Comparison of ENCODE assay signal across 10 mouse cellular contexts in genomic region chr1:84935668-84936067, GRCm38 (mm10). TPM values are rescaled to one million over a fixed set of nuclear protein-coding genes. Genes with fewer than 3 reads are reported as not detected.
DNase-seq lines count a peak whose midpoint lies in the region; ATAC-seq lines count a peak whose summit lies in the region.
"Had no signal": no experiment of that assay in that cellular context is flagged by ENCODE, and none has a peak within 500 bp of the region (broad histone marks: within the 10 kb centered on the region; RNA-seq: fewer than 3 reads in every experiment).

No protein-coding gene starts in this region.

- no peak for ATAC-seq in midbrain, embryonic 14.5 days (ENCODE audit: low FRiP score, low TSS enrichment)
- ATAC-seq in CD4-positive, CD25-positive, alpha-beta regulatory T cell, adult 4 months: no peak

- H3K9ac ChIP-seq in midbrain, embryonic 14.5 days (replicated peaks; ENCODE audit: low read length): no peak overlapping the region; the same call in 1 of the 2 replicates

- DNase-seq in urinary bladder, postnatal 14 days (ENCODE audit: low spot score): peak; percentile 59
- no peak for DNase-seq in urinary bladder, adult 2 months (ENCODE audit: low spot score)
- peak; percentile 59 for DNase-seq in cerebellum, adult 11 months
- DNase-seq in frontal cortex, postnatal 36 days (ENCODE audit: low spot score in 2 of 2): peak; percentile 81 to 93
- peak; percentile 69 to 77 for DNase-seq in layer of hippocampus, postnatal 10 days (ENCODE audit: low spot score in 2 of 2)
- DNase-seq in midbrain, embryonic 14.5 days: peak; percentile 51
- DNase-seq in thymus, postnatal 0 days (ENCODE audit: low spot score): no peak

- H3K27me3 ChIP-seq in midbrain, embryonic 14.5 days (ENCODE audit: control insufficient read depth, insufficient read depth, low read length): no peaks in the 10 kb centered on the region

- WGBS in midbrain, embryonic 14.5 days: 77% methylated on average over 9 of the region's 9 CpGs

- peaks cover 10% of the 10 kb centered on the region for H3K4me1 ChIP-seq in midbrain, embryonic 14.5 days (ENCODE audit: control insufficient read depth, insufficient read depth, low read length)
- H3K4me1 ChIP-seq: embryonic facial prominence, embryonic 12.5 days had no signal

- H3K27ac ChIP-seq in midbrain, embryonic 14.5 days (replicated peaks; ENCODE audit: low read depth, low read length): peak overlapping the region; percentile 96; the same call in 1 of the 2 replicates
- H3K27ac ChIP-seq: embryonic facial prominence, embryonic 12.5 days; lung, embryonic 15.5 days had no signal

- H3K36me3 ChIP-seq in midbrain, embryonic 14.5 days (ENCODE audit: control insufficient read depth, insufficient read depth, low read length): no peaks in the 10 kb centered on the region
- H3K36me3 ChIP-seq: embryonic facial prominence, embryonic 12.5 days; lung, embryonic 15.5 days had no signal

- H3K9me3 ChIP-seq in midbrain, embryonic 14.5 days (ENCODE audit: control insufficient read depth, low read length): no peaks in the 10 kb centered on the region
- H3K9me3 ChIP-seq: embryonic facial prominence, embryonic 12.5 days; lung, embryonic 15.5 days had no signal

- peak overlapping the region; percentile 57; the same call in 1 of the 2 replicates for H3K4me3 ChIP-seq in midbrain, embryonic 14.5 days (replicated peaks; ENCODE audit: low read depth, low read length)

- peak overlapping the region; percentile 68 for H3K4me2 ChIP-seq in midbrain, embryonic 14.5 days (ENCODE audit: low read length)

RNA-seq across cellular contexts. Expression of gene Slc16a14, which starts 0.7 kb away (rescaled TPM):
- polyA plus RNA-seq in urinary bladder, adult 2 months (2012; rRNA removed): 4.1 and 4.4 TPM in 2 replicates
- 10 to 100 TPM; 27.7 to 39.1 TPM for total RNA-seq in layer of hippocampus, postnatal 10 days (2021)
- polyA plus RNA-seq in midbrain, embryonic 14.5 days (2014; fragmentation: Nextera tagmentation; extraction: Ambion mirVana): 14.1 and 20.5 TPM in 2 replicates
- 0.04 and 0.12 TPM in 2 replicates for polyA plus RNA-seq in thymus, postnatal 0 days (2015; fragmentation: Nextera tagmentation; extraction: Ambion mirVana)
- not detected for polyA plus RNA-seq in CD4-positive, CD25-positive, alpha-beta regulatory T cell, adult 4 months (2017; shearing (Covaris generic))

Comparison
In these comparisons a context has a peak if more than half of its experiments do, and no peak if none do; other contexts are left out.
1. DNase-seq: peak in urinary bladder, postnatal 14 days (single experiment), cerebellum, adult 11 months (single experiment), frontal cortex, postnatal 36 days (2 of 2), layer of hippocampus, postnatal 10 days (2 of 2) and midbrain, embryonic 14.5 days (single experiment); none in urinary bladder, adult 2 months (single experiment) and thymus, postnatal 0 days (single experiment).